Mouse (Mus musculus) MEL (cell line): ENCODE measurements around the gene Nck1.

ENCODE experiments used
- CTCF ChIP-seq, 3 experiments: IDR thresholded peaks in 2 of 3; conservative IDR thresholded peaks in 1 of 3; 2 replicates each; pipeline ENCODE4 v1.5.1; 2011 to 2012; ENCODE audit warnings: low read length in 3 of 3, low read depth in 2 of 3, mild to moderate bottlenecking in 2 of 3, improper control_type of control experiment in 1 of 3, inconsistent platforms in 1 of 3, mixed read lengths in 1 of 3, moderate library complexity in 1 of 3; ENCODE audit not compliant: control insufficient read depth in 1 of 3, insufficient read depth in 1 of 3, poor library complexity in 1 of 3, severe bottlenecking in 1 of 3
- EP300 ChIP-seq, 2 experiments: IDR thresholded peaks; 2 replicates each; pipeline ENCODE4 v1.6.1; 2011; ENCODE audit warnings: improper control_type of control experiment in 2 of 2, low read length in 2 of 2, low read depth in 1 of 2, mild to moderate bottlenecking in 1 of 2
- GABPA ChIP-seq: IDR thresholded peaks from 2 replicates; pipeline ENCODE4 v1.6.1; 2012; ENCODE audit warnings: low read depth, mild to moderate bottlenecking, inconsistent platforms, low read length, improper control_type of control experiment, moderate library complexity
- GATA1 ChIP-seq: IDR thresholded peaks from 2 replicates; pipeline ENCODE4 v1.6.1; 2011; ENCODE audit warnings: low read depth, low read length, improper control_type of control experiment
- JUND ChIP-seq: IDR thresholded peaks from 2 replicates; pipeline ENCODE4 v1.6.1; 2011; ENCODE audit warnings: low read depth, mild to moderate bottlenecking, improper control_type of control experiment, low read length
- MEF2A ChIP-seq: IDR thresholded peaks from 2 replicates; pipeline ENCODE4 v1.6.1; 2014; ENCODE audit warnings: low read depth, mild to moderate bottlenecking, inconsistent platforms, low read length, improper control_type of control experiment; ENCODE audit not compliant: poor library complexity, insufficient replicate concordance, severe bottlenecking; ENCODE audit errors: extremely low read depth
- POLR2A ChIP-seq, 2 experiments: IDR thresholded peaks; 2 replicates each; pipeline ENCODE4 v1.6.1; 2011 to 2012; ENCODE audit warnings: low read length in 2 of 2, mild to moderate bottlenecking in 2 of 2, control low read depth in 1 of 2, improper control_type of control experiment in 1 of 2, low read depth in 1 of 2, moderate library complexity in 1 of 2; ENCODE audit not compliant: control insufficient read depth in 1 of 2, insufficient read depth in 1 of 2, poor library complexity in 1 of 2
- POLR2AphosphoS2 ChIP-seq: IDR thresholded peaks from 2 replicates; pipeline ENCODE4 v1.6.1; 2011; ENCODE audit warnings: low read length, improper control_type of control experiment
- TAL1 ChIP-seq: IDR thresholded peaks from 2 replicates; pipeline ENCODE4 v1.6.1; 2012; ENCODE audit warnings: mild to moderate bottlenecking, inconsistent platforms, low read length, moderate library complexity, mixed read lengths
- USF1 ChIP-seq: IDR thresholded peaks from 2 replicates; pipeline ENCODE4 v1.6.1; 2014; ENCODE audit warnings: low read depth, mild to moderate bottlenecking, inconsistent platforms, low read length, improper control_type of control experiment, moderate library complexity
- USF2 ChIP-seq, 2 experiments: IDR thresholded peaks; 2 replicates each; pipeline ENCODE4 v1.6.1; 2011 to 2012; ENCODE audit warnings: improper control_type of control experiment in 2 of 2, low read length in 2 of 2, borderline replicate concordance in 1 of 2, inconsistent platforms in 1 of 2, low read depth in 1 of 2, mild to moderate bottlenecking in 1 of 2; ENCODE audit not compliant: insufficient read depth in 1 of 2

GRCm38 (mm10) chr9:100555686-100556085 is 9.8 kb upstream of the Nck1 start:
- no peak for TF ChIP-seq POLR2A (IDR thresholded peaks at IDR 0.05; ENCODE audit: control insufficient read depth in 1 of 2, insufficient read depth in 1 of 2, low read depth in 1 of 2, low read length in 2 of 2, poor library complexity in 1 of 2)
- TF ChIP-seq CTCF (IDR thresholded peaks at IDR 0.05 in 2 of 3, conservative IDR thresholded peaks at IDR 0.05 in 1 of 3; ENCODE audit: control insufficient read depth in 1 of 3, insufficient read depth in 1 of 3, low read depth in 2 of 3, low read length in 3 of 3, poor library complexity in 1 of 3, severe bottlenecking in 1 of 3): no peak
- peak; percentile 66; the same call in 1 of the 2 replicates for TF ChIP-seq USF1
- no peak for TF ChIP-seq POLR2AphosphoS2
- no peak for TF ChIP-seq GATA1
- no peak for TF ChIP-seq EP300 (IDR thresholded peaks at IDR 0.05; ENCODE audit: low read depth in 1 of 2, low read length in 2 of 2)
- TF ChIP-seq MEF2A: no peak
- no peak for TF ChIP-seq JUND
- no peak for TF ChIP-seq GABPA
- no peak for TF ChIP-seq TAL1
- no peak for TF ChIP-seq USF2 (IDR thresholded peaks at IDR 0.05; ENCODE audit: borderline replicate concordance in 1 of 2, insufficient read depth in 1 of 2, low read depth in 1 of 2, low read length in 2 of 2)
